Mouse (Mus musculus) embryo, embryonic 11.5 days (tissue): ENCODE measurements around the gene Pianp.

Experiments used
- DNase-seq: peaks from one replicate; pipeline ENCODE4 v3.0.0-alpha.2; 2012; ENCODE audit warnings: low read depth, low spot score

The Pianp gene

GRCm38 (mm10) chr6:124996551-124997501 is at the start of gene Pianp:
Gene Pianp (plus strand): TSS chr6:124996694.
- DNase-seq = peak; percentile 38

DNA sequence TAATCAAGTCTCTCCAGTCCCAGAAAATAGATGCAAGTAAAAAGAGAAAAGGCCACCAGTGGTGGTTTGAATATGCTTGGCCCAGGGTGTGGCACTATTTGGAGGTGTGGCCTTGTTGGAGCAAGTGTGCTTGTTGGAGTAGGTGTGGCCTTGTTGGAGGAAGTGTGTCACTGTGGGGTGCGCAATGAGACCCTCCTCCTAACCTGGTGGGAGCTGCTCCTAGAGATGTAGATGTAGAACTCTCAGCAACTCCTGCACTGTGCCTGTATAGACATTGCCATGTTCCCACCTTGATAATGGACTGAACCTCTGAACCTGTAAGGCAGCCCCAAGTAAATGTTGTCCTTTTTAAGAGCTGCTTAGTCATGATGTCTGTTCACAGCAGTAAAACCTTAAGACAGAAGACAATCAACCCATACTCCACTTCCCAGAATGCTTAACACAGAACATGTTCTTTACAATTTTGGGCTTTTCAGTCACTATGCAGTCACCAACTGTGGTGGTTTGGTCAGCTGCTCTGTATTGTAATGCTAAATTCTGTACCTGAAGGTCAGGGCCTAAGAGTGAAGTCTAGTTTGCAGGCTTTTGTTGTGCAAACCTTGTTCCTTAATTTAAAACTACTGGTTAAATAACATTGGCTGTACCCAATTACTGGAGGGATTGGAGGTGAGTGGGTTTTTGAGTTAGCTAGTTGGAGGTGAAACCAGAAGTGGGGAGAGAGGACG is 42.3 kb upstream of the Pianp start:
- DNase-seq = no peak

DNA sequence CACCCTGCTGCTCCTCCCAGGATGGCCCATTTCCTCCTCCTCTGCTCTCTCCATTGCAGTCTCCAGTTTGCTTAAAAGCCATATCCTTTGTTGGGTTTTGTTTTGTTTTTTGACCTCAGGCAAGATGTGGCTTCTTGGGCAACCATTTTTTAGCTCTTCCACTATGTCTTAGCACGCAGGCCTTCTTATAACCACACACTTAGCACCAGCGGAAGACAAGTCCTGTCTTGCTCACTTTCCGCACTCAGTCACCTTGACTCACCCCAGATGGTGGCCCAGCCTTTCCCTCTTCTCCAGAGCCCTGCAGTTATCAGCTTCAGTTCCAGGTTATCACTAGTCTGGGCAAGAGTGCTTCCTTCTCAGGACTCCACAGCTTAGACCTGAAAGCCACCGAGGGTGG is 41.3 kb upstream of the Pianp start:
- no peak for DNase-seq

- no peak for DNase-seq
Observed at GRCm38 (mm10) chr6:124958127-124958526, 38.4 kb upstream of the Pianp start.

DNA sequence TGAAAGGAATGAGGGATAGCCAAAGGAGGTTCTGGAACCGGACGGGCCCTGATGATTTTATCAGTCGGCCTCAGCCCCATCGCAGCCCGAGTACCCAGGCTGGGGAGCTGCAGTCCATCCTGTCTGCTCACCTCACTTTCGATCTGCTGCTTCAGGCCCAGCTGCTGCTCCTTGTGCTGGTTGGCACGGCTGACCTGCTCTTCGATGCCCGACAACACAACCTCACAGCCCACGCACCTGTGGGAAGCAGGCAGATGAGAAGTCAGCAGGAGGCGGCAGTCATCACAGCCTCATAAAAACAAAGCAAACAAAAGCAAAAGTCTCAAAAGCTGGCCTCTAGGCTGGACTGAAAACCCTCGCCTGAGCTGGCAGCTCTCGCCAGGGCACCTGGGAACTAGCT is 36.5 kb upstream of the Pianp start:
- DNase-seq = no peak

DNA sequence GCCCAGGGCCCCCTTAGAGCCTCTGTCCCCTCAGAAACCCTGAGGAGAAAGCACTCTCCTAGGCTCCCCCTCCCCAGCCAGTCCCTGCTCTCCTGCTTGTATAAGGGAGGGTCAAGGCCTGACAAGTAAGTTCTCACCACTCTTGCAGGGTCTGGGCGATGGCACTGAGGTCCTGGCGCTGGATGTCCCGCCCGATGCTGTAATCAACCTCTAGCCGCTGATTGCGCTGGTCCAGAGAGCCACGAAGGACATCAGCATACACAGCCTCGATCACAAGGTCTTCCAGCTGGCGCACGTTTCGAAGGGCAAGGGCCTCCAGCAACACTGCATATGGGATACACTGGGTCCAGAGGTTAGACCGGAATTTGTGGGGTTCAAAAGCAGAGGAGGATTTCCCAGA is 35.5 kb upstream of the Pianp start:
- no peak for DNase-seq

GRCm38 (mm10) chr6:124964638-124965037 is 31.9 kb upstream of the Pianp start:
- no peak for DNase-seq

- peak; percentile 87 for DNase-seq
Observed at GRCm38 (mm10) chr6:124965088-124965719, 31.3 kb upstream of the Pianp start, which contains the start of gene Cops7a. Gene Cops7a (minus strand): TSS chr6:124965538.

DNA sequence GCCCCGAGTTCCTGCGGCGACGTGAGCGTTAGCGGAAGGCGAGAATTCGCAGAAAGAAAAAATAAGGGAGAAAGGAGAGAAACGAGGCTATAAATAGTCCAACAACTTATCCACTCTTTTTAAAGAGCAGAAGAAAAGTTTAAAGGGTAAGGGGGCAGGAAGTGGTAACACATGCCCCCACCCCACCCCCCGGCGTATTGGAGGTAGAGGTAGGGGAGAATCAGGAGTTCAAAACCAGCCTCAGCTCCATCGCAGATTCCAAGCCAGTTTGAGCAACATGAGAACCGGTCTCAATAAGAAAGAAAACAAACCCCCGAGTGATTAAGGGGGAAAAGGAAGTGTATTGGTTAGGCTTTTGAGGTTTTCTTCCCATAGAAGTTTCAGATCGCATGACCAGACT is 30.7 kb upstream of the Pianp start:
- no peak for DNase-seq

DNA sequence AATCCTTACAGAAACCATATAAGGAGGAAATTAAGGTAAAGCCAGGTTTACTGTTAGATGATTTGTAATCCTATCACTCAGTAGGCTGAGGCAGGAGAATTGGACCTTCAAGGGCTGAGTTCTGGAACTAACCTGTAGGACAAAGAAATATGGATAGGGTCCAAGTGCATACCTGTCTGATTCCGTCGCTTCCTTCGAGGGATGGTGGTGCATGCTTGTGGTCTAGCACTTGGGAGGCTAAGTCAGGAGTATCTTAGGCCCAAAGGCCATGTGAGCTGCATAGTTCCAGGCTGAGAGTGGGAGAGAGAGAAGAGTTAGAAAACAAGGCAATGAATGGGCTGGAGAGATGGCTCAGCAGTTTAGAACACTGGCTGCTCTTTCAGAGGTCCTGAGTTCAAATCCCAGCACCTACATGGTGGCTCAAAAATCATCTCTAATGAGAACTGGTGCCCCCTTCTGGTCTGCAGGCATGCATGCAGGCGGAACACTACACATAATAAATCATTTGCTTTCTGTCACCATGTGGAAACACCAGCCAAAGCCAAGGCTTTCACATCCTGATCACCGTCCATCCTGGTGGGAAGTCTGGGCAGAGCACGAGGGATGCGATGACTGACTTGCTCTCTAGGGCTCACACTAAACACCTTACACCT is 29.9 kb upstream of the Pianp start:
- no peak for DNase-seq

DNA sequence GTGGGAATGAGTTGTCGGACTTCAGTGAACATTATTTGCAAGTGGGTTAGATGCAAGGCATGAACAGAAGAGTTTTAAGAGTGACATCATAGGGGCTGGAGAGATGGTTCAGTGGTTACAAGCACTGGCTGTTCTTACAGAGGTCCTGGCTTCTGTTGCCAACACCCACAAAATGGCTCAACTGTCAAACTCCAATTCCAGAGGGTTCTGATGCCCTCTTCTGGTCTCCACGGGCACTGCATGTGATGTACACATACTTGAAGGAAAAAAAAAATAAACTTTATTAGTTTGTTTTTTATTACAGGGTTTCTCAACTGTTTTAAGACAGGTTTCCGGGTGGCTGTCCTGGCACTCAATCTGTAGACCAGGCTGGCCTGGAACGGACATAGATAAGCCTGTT is 28.7 kb upstream of the Pianp start:
- DNase-seq = no peak

DNA sequence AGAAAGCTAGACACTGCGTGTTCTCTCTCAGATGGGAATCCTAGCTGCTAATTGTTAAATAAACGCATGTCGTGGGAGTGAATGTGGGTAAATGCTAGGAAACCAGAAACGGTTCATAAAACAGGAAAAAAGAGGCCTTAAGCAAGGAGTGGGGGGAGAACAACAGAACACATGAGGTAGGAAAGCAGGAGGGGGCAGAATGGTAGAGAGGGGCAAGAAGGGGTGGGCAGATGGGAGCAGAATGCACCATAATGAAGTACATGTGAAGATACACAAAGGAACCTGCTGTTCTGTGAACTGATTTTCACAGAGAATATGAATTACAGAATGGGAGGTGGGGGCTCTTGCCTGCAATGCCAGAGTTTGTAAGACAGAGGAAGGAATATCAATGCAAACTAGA is 4.3 kb upstream of the Pianp start:
- DNase-seq = no peak

DNA sequence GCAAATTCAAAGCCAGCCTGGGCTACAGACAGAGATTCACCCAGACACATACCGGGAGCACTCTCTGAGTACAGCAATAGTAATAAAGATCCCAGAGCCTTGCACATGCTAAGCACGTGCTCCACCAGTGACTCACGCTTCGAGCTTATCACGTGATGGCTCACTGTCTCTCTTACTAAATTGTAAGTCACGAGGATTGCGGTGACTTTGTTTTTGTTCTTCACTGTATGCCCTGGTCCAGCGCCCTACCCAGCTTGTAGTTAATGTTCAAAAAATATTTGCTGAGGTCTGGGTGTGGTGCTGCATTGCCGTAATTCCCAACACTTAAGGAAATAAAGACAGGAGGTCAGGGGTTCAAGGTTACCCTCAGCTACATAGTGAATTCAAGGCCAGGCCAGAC is 3.1 kb upstream of the Pianp start:
- no peak for DNase-seq

- no peak for DNase-seq
Observed at GRCm38 (mm10) chr6:124993876-124994275, 2.6 kb upstream of the Pianp start.

DNA sequence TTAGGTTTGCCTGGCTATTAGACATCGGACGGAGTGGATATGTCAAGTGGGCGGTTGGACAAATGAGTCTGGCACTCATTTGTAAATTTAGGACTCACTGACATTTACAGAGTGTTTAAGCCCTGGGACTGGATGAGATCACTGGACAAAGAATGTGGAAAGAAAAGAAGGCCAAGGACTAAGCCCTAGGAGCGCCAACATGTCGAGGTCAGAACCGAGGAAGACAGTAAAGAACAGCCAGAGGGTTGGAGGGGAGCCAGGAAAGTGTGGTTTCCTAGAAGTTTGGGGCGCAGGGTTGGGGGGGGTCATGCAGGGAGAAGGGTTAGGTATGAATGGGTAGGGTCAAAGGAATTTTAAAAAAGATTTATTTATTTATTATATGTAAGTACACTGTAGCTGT is 1.2 kb upstream of the Pianp start:
- DNase-seq = no peak

DNA sequence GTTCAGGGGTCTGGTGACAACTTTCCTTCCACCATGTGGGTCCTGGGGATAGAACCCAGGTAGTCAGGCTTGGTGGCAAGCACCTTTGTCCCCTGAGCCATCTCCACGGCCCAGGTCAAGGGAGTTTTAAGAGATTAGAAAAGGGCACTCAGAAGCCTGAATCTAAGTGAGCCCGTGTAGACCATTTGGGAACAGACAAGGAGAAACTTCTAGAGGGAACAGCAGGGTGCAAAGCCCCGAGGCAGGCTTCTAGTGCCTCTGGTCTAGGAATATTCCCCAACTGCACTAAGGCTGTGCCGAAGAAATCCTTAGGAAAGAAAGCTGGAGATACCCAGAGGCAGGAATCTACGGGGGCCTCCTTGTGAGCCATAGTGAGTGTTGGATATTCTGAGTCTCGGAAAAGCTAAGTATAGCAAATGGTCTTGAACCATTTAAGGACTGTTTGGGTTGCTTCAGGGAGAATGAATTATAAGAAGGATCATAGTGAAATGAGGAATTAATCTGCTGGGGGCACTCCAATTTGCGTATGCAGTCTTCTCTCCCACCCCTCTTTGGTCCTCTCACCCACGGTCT is 577 bp upstream of the Pianp start:
- DNase-seq = no peak

DNA sequence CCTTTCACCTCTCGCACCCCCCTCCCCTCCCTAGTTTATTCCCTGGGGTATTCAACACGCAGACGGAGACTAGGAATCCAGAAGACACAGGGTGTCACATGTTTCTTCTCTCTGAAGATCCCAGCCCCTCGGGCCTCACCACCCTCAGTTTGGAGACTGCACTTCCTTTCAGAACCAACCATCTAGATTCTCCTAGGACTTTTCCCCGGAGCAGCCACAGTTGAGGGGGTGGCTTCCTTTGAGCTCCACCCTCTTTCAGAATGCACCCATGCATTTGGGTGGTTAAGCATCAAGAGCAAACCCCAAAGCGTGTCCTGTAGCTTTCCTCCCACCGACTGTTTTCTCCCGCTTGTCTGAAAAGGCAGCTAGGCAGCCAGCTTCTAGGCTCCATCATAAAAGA is 1.6 kb downstream of the Pianp start:
- no peak for DNase-seq

GRCm38 (mm10) chr6:124999091-124999490 is 2.6 kb downstream of the Pianp start:
- DNase-seq = no peak

DNA sequence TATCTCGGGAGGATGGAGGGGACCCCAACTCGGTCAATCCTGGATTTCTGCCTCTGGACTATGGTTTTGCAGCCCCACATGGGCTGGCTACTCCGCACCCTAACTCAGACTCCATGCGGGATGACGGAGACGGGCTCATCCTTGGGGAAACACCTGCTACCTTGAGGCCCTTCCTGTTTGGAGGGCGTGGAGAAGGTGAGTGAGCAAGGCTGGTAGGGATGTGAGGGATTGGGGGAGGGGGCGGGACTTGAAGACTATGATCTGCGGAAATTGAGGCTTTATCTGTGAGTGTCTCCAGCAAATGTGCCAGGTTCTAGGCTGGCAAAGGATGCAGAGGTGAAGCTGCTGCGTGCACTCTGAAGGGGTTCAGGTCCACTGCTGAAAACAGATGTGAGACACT is 3.1 kb downstream of the Pianp start:
- DNase-seq = no peak

GRCm38 (mm10) chr6:125003706-125004105 is 7.2 kb downstream of the Pianp start:
- DNase-seq = no peak

- DNase-seq = no peak
Observed at GRCm38 (mm10) chr6:125005086-125005485, 8.6 kb downstream of the Pianp start.
